27 mouse cellular contexts compared by ENCODE assay signal in the genomic region with DNA sequence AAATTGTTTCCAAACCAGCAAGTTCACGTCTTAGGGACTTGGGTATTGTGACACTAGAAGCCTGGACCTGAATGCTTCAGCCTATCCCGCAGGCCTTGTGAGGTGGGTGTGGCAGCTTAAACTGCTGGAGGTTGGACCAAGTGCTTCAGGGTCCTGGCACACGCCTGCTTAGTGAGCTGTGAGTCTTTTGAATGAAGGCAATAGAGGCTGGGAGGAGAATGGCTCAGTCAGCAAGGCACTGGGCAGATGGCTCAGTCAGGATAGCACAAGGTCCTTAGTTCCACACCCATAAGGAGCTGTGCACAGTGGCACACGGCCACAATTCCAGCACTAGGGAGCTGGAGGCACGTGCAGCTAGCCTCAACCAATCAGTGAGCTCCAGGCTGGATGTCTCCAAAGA.
"Had no signal": no experiment of that assay in that cellular context is flagged by ENCODE, and none has a peak within 500 bp of the region (broad histone marks: within the 10 kb centered on the region; RNA-seq: fewer than 3 reads in every experiment).

No protein-coding gene starts in this region.

- H3K27me3 ChIP-seq: heart, embryonic 13.5 days; heart, embryonic 15.5 days; hindbrain, embryonic 15.5 days; kidney, embryonic 15.5 days; limb, embryonic 13.5 days; limb, embryonic 15.5 days; liver, embryonic 12.5 days had no signal

- H3K36me3 ChIP-seq: heart, embryonic 13.5 days; heart, embryonic 15.5 days; hindbrain, embryonic 13.5 days; hindbrain, embryonic 15.5 days; kidney, embryonic 15.5 days; limb, embryonic 13.5 days; limb, embryonic 15.5 days; liver, embryonic 12.5 days had no signal

- H3K4me2 ChIP-seq: heart, embryonic 11.5 days; heart, embryonic 13.5 days; heart, embryonic 15.5 days; hindbrain, embryonic 13.5 days; hindbrain, embryonic 15.5 days; kidney, embryonic 15.5 days; limb, embryonic 13.5 days; limb, embryonic 15.5 days; liver, embryonic 12.5 days had no signal

- ATAC-seq: hindbrain, postnatal 0 days; intestine, embryonic 16.5 days; liver, embryonic 12.5 days had no signal

- H3K27ac ChIP-seq: heart, adult 2 months; heart, embryonic 13.5 days; heart, embryonic 15.5 days; hindbrain, embryonic 13.5 days; hindbrain, embryonic 15.5 days; hindbrain, postnatal 0 days; kidney, embryonic 15.5 days; kidney, postnatal 0 days; limb, embryonic 13.5 days; limb, embryonic 15.5 days; liver, embryonic 12.5 days; liver, embryonic 14.5 days had no signal

- H3K4me1 ChIP-seq: liver, embryonic 12.5 days had no signal

- H3K9ac ChIP-seq: heart, embryonic 13.5 days; heart, embryonic 15.5 days; hindbrain, embryonic 13.5 days; hindbrain, embryonic 15.5 days; kidney, embryonic 15.5 days; limb, embryonic 13.5 days; limb, embryonic 15.5 days; liver, embryonic 12.5 days; liver, embryonic 14.5 days had no signal

- H3K4me3 ChIP-seq: heart, adult 2 months; heart, embryonic 13.5 days; heart, embryonic 15.5 days; hindbrain, embryonic 13.5 days; hindbrain, embryonic 15.5 days; kidney, embryonic 15.5 days; limb, embryonic 13.5 days; limb, embryonic 15.5 days; liver, embryonic 12.5 days had no signal

- DNase-seq: gastrocnemius, postnatal 14 days; gastrocnemius, postnatal 36 days; heart, adult 11 months; heart, adult 2 months; heart, postnatal 14 days; heart, postnatal 36 days; kidney, adult 11 months; kidney, adult 2 months; kidney, adult 9 months; kidney, postnatal 14 days; kidney, postnatal 36 days; layer of hippocampus, adult 9-11 months; layer of hippocampus, postnatal 36 days; left cerebral cortex, postnatal 4 days had no signal

- H3K9me3 ChIP-seq: heart, embryonic 13.5 days; heart, embryonic 15.5 days; hindbrain, embryonic 13.5 days; hindbrain, embryonic 15.5 days; kidney, embryonic 15.5 days; limb, embryonic 13.5 days; limb, embryonic 15.5 days; liver, embryonic 12.5 days had no signal
